Mouse (Mus musculus) ES-CJ7 (cell line): Measurements from ENCODE around the gene Coq5.
"Not testable (repeated sequence)": the region's sequence is repeated elsewhere in the genome, so short reads cannot be mapped to it uniquely, and the experiment has no call there.

Experiments used
- DNase-seq: peaks from one replicate; pipeline ENCODE4 v3.0.0; 2011; ENCODE audit warnings: low read depth, low spot score

Gene Coq5

DNA sequence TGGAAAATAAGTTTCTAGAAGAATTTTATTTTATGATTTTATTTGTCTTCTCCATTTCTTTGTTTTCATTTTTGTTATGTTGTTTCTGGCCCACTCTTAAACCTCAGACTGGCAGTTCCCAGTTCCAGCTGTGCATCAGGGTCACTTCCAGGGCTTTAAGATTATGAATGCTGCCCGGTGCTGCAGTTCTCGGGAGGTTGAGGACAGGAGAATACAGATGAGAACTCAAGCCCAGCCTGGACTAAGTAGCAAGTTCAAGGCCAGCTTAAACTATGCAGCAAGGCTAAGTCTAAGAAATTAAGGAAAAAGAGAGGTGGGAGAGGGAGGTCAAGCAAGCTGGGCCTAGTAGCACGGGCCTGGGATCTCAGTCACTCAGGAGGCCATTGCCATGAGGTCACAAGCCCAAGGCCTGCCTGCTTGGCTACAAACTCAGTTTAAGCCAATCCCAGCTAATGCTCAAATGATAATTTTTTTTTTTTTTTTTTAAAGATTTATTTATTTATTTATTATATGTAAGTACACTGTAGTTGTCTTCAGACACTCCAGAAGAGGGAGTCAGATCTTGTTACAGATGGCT, 11.9 kb upstream of the Coq5 start:
- DNase-seq = no peak

DNA sequence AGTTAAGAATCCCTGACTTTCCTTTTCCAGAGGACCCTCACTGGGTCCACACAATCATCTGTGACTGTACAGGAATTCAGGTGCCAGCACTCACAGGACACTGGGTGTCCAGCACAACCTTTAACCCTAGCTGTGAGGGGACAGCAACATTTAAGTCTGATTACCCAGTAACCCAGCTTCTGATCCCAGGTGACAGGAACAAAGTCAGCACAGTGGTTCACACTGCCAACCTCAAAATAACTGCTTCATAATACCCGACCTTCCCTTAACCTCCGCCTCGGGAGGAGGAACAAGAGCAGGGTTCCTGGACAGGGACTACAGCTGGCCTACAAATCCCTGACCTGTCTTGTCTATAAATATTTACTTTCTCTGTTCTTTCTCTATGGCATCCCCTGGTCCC, 11.2 kb upstream of the Coq5 start:
- DNase-seq = no peak

DNA sequence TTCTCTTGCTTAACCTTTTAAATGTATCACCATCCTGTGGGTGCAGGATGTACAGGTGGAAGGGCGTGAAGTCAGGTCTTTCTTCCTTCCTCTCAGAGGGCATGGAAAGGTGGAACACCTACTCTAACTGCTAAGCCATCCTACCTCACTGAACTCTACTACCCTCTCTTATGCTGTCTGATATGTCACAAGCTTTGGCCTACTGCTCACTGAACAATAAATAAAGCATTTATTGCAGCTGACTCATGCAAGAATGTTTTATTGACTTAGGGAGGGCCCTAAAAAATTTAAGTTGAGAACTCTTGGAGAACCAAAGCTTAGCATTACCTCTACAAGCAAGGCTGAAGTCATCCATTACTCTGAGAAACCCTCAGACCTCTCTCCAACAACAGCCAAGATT, 9.5 kb upstream of the Coq5 start:
- DNase-seq = no peak

DNA sequence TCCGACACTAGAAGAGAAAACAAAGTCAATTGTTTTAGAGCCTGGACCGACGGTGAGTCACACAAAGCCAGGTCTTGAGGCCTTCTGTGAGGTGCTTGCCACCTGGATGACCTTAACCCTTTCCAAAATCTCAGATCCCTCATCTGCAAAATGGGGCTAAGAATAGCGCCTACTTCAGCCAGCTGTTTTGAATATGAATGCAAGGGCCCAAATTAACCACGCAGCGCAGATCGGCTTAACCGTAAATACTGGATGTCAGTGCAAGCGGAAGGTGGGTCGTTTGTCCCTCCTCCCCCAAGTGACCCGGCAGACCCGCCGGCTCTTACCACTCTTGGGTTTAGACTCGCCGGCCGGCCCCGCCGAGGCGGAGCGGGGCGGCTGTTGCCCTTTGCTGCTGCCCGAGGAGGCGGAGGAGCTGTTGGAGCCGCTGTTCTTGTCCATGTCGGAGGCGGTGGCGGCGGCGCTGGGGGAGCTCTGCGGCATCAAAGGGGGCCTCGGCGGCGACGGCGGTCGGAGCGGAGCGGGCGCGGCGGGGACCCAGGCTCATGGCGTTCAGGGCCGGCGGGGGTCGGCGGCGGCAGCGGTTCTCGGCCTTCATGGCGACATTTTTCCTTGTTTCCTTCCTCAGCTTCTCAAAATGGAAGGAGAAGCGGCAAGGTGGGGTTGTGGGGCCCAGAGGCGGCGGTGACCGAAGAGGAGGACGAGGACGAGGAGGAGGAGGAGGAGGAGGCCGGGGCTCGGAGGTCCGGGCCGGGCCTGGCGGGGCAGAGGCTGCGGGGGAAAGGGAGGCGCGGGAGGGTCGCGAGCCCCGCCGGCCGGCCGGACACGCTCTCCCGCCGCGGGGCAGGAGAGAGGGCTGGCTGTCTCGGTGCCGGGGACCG, 7.3 kb upstream of the Coq5 start:
- DNase-seq = peak; percentile 83

DNA sequence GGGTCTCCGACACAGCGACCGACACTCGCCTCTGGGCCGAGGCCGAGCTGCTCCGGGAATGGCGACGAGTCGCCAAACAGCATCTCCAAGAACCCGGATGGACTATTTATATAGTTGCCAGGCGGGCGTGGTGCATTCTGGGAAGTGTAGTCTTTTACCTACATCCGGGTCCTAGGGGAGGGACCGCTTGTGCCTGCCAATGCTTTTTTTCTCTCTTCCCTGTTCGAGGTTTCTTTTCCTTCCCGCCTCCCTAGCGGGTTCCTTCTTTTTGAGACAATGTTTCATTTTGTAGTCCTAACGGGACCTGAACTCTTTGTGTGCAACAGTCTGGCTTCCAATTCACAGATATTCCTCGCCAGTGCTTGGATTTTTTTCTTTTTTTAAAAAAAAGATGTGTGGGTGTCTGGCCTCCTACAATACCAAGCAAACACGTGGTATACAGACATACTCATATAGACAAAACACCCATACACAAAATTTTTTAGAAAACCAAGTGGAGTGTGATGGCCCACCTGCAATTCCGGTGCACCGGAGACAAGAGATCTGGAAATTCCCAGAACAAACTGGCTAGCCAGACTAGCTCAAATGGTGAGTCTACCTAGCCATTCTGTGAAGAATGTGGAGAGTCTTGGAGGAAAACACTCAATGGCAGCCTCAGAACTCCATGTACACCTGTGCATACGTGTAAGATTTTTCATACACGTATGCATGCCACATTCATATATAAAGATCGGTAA, 6.5 kb upstream of the Coq5 start, which contains the start of gene Rnf10:
Gene Rnf10 (minus strand): TSS at position 87 of the 737 bp plus-strand sequence.
- peak; percentile 98 for DNase-seq

DNA sequence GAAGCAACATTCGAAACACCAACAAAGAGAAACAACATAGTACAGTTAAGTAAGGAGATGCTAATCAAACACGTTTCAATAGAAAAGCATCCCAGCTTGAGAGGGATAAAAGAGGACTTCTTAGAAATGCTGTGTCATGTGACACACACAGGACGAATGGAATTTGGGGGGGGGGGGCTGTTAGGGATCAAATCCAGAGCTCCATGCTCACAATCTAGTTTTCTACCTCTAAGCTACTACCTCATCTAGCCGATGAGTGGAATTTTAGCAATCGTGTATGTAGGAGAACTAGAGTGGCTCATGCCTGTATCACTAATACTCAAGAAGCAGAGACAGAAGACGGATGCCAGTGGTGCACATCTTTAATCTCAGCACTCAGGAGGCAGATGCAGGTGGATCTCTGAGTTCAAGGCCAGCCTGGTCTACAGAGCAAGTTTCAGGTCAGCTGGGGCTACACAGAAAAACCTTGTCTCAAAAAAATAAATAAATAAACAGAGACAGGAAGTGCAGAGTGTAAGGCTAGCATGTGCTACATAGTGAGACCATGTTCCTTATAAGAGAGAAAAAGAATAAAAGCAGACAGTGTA, 5.8 kb upstream of the Coq5 start:
- DNase-seq = no peak

DNA sequence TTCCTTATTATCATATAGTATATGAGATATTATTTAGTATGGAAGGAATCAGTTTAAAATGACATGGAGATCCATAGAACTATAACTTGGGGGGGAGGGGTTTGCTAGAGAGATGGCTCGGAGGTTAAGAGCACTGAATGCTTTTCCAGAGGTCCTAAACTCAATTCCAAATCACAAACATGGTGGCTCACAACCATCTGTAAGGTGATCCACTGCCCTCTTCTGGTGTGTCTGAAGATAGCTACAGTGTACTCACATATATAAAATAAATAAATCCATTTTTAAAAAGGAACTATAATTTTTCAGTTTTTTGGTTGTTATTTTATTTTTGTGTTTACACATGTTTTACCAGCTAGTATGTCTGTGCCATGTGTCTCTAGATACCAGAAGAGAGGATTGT, 5.1 kb upstream of the Coq5 start:
- no peak for DNase-seq

DNA sequence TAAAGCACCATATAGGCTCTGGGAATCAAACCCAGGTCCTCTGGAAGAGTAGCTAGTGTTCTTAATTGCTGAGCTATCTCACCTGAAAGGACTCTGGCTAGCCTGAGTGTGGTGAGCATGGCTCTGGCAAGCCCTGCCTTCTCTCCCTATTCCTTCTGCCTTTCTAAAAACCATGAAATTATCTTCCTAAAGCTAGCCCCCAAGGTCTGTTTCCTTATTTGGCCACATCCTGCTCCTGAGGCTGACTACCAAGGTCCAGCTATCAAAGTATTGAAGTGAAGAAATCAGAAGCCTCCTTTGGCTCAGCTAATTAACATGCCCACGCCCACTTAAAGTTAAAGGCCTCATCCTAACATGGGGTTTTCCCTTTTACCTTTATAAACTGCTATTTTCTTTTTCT, 4.7 kb upstream of the Coq5 start:
- no peak for DNase-seq

DNA sequence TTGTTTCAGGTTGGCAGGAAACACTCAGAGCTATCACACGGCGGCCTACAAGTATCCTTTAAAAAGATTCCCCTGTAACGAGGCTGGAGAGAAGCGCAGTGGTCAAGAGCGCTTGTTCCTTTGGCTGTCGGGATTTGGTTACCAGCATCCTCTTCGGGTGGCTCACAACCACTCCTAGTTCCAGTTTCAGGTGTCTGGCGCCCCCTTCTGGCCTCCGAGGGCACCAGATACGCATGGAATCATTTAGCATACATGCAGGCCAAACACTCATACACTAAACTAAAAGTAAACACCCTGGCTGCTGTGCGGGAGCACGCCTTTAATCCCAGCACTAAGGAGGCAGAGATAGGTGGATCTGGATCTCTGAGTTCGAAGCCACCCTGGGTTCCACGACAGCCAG, 3.5 kb upstream of the Coq5 start:
- peak; percentile 96 for DNase-seq

DNA sequence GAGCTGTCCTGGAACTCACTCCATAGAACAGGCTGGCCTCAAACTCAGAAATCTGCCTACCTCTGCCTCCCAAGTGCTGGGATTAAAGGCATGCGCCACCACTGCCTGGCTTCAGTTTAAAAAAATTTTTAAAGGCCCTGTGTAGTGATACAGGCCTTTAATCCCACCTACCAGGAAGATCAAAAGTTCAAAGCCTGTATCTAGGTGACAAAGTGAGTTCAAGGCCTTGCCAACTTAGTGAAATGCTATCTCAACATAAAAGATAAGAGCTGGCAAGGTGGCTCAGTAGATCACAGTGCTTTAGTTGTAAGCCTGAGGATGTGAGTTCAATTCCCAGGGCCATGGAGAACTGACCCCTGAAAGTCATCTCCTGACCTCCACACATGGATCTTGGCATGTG, 1.4 kb upstream of the Coq5 start:
- DNase-seq = no peak

DNA sequence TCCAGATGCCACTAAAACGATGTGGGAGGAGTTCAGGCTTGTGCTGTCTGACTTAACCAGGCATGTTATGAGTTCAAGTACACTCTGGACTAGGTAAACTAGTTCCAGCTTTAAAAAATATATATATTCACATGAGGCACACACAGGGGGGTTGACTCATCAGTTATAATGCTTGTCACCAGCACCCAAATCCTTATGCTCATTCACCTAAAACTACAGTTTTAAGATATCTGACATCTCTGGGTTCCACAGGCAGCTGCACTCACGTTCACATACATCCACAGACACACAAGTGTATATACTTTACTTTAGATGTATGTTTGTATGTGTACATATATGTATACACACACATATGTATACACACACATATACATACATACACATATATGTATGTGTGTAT, 681 bp upstream of the Coq5 start:
- DNase-seq = no peak

DNA sequence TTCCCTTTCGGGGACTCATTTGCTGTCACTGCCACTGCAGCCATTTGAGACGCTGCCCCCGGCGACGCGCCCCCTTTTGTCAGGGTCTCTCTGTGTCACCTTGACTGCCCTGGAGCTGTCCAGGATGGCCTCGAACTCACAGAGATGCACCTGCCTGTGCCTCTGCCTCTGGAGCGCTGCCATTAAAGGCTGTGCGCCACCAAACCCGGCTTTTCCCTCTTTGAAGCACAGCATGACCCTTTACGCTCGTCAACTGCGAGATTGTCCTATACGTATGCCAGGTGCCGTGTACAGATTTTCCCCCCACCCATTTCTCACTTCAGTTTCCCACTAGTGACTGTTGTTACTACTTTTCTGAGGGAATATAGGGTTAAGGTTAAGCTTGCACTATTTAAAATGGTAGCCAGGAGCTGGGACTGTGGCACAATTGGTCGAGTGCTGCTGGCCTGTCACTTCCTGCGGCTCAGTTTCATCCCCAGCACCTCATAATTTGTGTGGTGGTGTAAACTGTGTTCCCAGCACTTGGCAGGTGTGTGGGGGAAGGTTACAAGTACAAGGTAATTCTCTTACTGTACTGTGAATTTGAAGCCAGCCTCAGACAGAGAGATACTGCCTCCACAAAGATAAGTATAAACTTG, 703 bp downstream of the Coq5 start:
- DNase-seq = peak; percentile 63

DNA sequence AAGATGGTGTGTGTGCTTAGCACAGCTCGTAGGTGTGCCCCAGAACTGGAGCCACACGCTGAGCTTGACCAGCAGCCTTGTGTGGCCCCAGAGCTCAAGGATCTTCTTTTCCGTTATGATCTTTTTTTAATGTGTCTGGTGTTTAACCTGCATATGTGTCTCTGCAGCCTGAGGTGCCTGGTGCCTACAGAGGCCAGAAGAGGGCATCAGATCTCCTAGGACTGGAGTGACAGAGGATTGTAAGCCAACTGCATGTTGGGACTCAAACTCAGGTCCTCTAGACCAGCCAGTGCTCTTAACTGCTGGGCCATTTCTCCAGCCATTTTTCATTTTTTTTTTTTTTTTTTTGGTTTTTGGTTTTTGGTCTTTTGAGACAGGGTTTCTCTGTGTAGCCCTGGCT, 5.3 kb downstream of the Coq5 start:
- DNase-seq = no peak

DNA sequence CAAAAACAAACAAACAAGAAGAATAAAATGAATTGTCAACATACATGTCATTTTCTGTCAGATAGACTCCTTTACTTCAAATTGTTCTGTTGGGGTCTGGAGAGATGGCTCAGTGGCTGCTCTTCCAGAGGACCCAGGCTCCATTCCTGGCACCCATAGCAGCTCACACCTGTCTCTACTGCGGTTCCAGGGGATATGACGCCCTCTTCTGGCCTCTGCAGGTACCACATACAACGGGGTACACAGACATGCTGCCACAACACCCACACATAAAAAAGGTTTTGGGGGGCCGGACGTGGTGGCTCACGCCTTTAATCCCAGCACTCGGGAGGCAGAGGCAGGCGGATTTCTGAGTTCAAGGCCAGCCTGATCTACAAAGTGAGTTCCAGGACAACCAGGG, 14.7 kb downstream of the Coq5 start:
- peak; percentile 57 for DNase-seq

DNA sequence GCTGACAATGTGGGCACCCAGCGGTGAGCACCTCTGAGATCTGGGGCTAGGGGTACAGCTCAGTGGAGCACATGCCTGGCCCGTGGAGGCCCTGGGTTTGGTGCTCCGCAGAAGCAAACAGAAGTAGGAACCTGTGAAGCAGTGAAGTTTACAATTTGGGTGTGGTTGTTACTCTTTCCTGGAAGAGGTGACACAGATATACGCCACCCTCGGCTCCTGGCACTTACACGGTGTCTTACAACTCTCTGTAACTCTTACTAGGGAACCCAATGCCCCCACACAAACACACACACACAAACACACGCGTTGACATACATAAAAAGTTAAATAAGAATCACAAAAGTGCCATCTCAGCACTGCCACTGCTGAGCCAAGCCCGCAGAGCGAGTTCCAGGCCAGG, 16.9 kb downstream of the Coq5 start:
- DNase-seq = no peak

DNA sequence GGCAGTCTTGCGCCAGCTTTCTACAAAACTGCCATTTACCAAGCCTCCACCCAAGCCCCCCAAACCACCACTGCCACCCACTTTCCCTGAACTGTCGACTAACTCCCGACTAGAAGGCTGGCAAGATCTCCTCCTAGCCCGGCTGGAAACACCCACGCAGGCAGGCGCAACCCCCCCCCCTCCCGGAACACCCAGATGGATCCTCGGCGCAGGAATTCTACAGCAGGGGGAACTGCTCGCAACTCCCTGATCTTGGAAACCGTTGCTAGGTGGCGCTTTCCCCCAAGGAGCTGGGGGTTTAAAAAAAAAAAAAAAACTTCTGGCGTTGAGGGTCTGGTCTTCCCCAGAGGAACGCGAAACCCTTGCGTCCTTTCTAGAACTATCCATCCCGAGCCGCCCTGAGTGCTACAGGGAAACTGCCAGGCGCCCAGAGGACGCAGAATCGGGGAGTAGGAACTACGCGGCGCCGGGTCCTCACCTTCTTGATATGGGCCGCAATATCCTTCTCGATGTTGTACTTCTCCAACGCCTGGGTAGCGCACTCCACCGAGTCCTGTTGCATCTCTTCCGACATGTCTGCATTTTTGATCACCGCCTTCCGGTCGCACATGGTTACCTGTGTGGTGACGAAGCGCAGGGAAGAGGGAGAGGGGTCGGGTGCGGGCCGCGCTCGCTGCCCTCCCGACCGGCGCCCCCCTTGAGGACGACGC, 20.7 kb downstream of the Coq5 start:
- peak; percentile 76 for DNase-seq

DNA sequence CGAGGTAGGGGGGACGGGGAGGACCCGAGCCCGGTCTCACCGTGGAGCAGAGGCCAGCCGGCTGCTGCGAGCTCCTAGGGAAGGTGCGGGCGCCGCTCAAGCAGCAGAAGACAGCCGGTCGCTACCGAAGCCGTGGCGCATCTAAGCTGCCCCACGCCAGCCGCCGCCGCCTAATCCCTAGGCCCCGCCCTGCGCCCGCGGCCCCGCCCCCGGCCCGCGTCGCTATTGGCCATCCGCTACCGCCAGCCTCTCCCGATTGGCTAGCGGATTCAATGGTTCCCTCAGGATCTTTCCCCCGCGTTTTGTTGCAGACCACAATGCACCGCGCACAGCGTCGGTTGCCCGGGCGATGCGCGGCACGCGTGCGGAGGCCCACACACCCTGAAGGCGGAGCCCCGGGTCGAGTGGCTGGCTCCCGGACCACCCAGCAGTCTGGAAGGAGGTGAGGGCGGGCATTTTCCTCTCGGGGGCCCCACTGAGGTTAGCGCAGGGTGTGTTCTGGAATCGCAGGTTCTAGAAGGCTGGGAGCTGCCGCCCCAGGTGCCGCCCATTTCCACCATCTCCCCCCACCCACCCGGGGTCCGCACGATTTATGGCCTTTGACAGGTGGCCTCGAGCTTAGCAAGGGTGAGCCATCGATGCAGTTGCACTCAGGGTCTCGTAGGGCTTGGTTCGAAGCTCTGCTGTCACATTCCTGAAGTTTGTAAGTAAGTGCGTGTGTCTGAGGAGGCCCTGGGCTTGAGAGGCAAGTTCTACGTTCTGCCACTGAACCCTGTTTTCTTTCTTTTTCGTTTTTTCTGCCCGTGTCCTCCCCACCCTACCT, 21.5 kb downstream of the Coq5 start, which contains the start of gene Dynll1:
Gene Dynll1 (minus strand): TSS at position 208 of the 823 bp plus-strand sequence.
- peak; percentile 98 for DNase-seq

DNA sequence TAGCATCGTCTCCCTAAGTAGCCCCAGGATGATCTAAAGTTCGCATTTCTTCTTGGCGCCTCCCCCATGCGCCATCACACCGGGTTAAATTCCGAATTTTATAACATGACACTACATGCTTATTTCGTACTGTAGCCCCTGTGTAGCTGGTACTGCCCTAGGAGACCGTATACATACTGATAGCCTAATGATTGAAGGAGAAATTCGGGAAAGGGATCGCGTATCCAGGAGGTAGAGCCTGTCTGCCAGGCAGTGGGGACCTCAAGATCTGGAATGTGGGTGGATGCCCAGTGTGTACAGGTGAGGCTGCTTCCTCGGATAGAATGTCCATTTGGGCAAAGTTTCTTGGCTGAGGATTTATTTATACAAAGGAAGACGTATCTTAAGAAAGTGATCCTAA, 22.1 kb downstream of the Coq5 start:
- no peak for DNase-seq

DNA sequence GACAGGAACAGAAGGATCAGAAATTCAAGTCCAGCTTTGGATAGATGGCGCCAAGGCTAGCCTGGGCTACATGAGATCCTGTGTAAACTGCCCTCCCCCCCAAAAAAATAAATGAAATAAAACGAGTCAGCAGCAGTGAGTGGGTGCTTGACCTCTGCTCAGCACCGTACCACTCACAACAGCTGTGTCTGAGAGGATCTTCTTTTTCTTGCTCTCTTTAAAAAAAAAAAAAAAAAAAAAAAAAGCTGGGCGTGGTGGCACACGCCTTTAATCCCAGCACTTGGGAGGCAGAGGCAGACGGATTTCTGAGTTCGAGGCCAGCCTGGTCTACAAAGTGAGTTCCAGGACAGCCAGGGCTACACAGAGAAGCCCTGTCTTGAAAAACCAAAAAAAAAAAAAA, 22.7 kb downstream of the Coq5 start:
- not testable (repeated sequence) for DNase-seq

DNA sequence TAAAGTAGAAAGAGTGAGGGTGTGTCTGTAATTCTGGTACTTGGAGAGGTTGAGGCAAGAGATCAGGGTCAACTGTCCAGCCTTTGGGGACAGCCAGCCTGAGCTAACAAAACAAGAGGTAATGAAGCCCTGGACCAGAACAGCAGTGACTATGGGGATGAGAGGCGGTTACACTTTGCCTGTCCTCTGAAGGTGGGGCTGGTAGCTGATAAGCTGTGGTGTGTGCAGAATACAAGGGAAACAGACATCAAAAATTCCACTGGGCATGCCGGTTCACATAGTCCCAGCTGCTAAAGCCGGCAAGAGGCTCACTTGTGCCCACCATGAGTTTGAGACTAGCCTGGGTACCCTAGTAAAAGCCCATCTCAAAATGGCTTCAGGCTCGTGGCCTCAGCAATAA, 32.9 kb downstream of the Coq5 start:
- DNase-seq = no peak
